Mouse (Mus musculus): ENCODE data around the gene Fam47e. TPM values are rescaled to one million over a fixed set of nuclear protein-coding genes. Genes with fewer than 3 reads are reported as not detected.

The Fam47e gene
- polyA plus RNA-seq, 1 experiment from 2014 or later = not detected

GRCm38 (mm10) chr5:92612756-92613155, 57.9 kb downstream of the Fam47e start:
- 88% methylated on average over 4 of the region's 4 CpGs for WGBS
- Histone ChIP-seq H3K27ac (no peak overlapping the region), H3K27me3 (ENCODE audit: insufficient read depth, poor library complexity, severe bottlenecking) (no peaks in the 10 kb centered on the region), H3K4me1 (no peaks in the 10 kb centered on the region), H3K36me3 (no peaks in the 10 kb centered on the region), H3K4me3 (no peak overlapping the region), H3K9me3 (no peaks in the 10 kb centered on the region)
- no peak for DNase-seq (ENCODE audit: low spot score)

GRCm38 (mm10) chr5:92621883-92622282, 67.0 kb downstream of the Fam47e start:
- Histone ChIP-seq H3K9me3 (no peaks in the 10 kb centered on the region), H3K4me3 (no peak overlapping the region), H3K4me1 (no peaks in the 10 kb centered on the region), H3K27ac (no peak overlapping the region), H3K36me3 (no peaks in the 10 kb centered on the region), H3K27me3 (ENCODE audit: insufficient read depth, poor library complexity, severe bottlenecking) (no peaks in the 10 kb centered on the region)
- WGBS = 89% methylated on average over 5 of the region's 5 CpGs
- DNase-seq (ENCODE audit: low spot score) = no peak

DNA sequence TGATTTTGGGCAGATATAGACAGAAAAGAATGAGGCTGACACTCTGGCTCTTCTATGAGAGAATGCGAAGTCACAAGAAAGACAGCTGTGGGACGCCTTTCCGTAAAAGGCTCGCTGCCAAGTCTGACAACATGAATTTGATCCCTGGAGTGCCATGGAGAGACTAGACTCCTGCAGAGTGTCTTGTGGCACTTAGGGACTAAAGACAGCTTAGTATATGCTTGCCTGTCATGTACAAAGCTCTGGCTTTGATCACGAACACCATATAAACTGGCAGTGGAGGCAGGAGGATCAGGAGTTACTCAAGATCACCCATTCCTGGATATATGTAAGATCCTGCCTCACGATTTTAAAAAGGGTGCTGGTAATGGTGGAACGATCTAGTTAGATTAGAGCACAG, 73.0 kb downstream of the Fam47e start:
- no peak overlapping the region for H3K4me3 ChIP-seq
- H3K27ac ChIP-seq = peak overlapping the region; percentile 78
- DNase-seq (ENCODE audit: low spot score) = peak; percentile 88
- H3K9me3 ChIP-seq = no peaks in the 10 kb centered on the region
- no peaks in the 10 kb centered on the region for H3K27me3 ChIP-seq (ENCODE audit: insufficient read depth, poor library complexity, severe bottlenecking)
- WGBS = 36% methylated on average over 7 of the region's 7 CpGs
- peaks cover 10% of the 10 kb centered on the region; the same call in 1 of the 2 replicates for H3K4me1 ChIP-seq
- no peaks in the 10 kb centered on the region for H3K36me3 ChIP-seq

- Histone ChIP-seq H3K4me1 (peaks cover 6% of the 10 kb centered on the region; the same call in 1 of the 2 replicates), H3K4me3 (no peak overlapping the region)
- 50% methylated on average over 4 of the region's 4 CpGs for WGBS
Measured at GRCm38 (mm10) chr5:92633526-92633925, 78.7 kb downstream of the Fam47e start.

DNA sequence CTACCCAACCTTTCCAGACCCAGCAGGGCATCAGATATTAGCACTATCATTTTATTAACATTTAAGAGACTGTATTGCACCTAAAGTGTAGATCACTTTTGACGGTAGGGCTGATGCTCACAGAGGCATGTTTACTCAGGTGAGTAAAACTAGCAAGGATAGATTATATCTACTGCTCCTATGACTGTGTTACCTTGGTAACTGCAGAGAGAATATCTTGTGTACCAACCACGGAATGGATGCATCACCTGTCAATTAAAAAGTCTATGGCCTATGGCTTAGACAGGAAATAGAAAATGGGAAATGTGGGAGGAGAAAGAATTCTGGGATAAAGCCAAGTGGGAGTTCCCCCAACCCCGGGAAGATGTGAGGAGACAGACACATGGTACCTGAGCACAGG, 80.0 kb downstream of the Fam47e start:
- H3K27me3 ChIP-seq (ENCODE audit: insufficient read depth, poor library complexity, severe bottlenecking) = no peaks in the 10 kb centered on the region
- peak; percentile 2 for DNase-seq (ENCODE audit: low spot score)
- H3K36me3 ChIP-seq = no peaks in the 10 kb centered on the region
- H3K4me1 ChIP-seq = no peaks in the 10 kb centered on the region
- no peak overlapping the region for H3K4me3 ChIP-seq
- no peaks in the 10 kb centered on the region for H3K9me3 ChIP-seq
- WGBS = 78% methylated on average over 3 of the region's 3 CpGs
- H3K27ac ChIP-seq = no peak overlapping the region

More at GRCm38 (mm10) chr5:92633526-92633925, 78.7 kb downstream of the Fam47e start:
- no peaks in the 10 kb centered on the region for H3K9me3 ChIP-seq
- no peaks in the 10 kb centered on the region for H3K36me3 ChIP-seq
- H3K27me3 ChIP-seq (ENCODE audit: insufficient read depth, poor library complexity, severe bottlenecking) = no peaks in the 10 kb centered on the region
- no peak overlapping the region for H3K27ac ChIP-seq
- no peak for DNase-seq (ENCODE audit: low spot score)

DNA sequence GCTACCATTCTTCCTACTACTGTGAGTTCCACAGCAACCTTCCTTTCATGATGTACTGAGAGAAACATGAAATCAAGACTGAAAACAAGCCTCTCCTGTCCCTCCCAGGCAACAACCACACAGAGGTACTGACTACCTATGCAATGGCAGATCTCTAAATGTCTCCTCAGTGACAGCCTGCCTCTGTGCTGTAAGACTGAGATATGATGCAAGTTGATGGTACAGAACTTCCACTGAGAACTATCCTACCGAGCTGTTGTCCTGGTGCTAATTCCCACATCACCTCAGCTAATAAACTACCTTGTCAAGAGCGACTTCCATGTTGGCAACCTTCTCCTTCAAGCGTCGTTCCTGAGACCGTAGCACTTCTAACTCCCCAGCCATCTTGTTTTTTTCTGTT, 81.0 kb downstream of the Fam47e start:
- Histone ChIP-seq H3K27ac (no peak overlapping the region), H3K27me3 (ENCODE audit: insufficient read depth, poor library complexity, severe bottlenecking) (no peaks in the 10 kb centered on the region), H3K4me3 (no peak overlapping the region), H3K4me1 (no peaks in the 10 kb centered on the region), H3K36me3 (no peaks in the 10 kb centered on the region), H3K9me3 (no peaks in the 10 kb centered on the region)
- DNase-seq (ENCODE audit: low spot score) = peak; percentile 56
- 87% methylated on average over 5 of the region's 5 CpGs for WGBS

GRCm38 (mm10) chr5:92640861-92641260, 86.0 kb downstream of the Fam47e start:
- H3K4me3 ChIP-seq = no peak overlapping the region
- no peaks in the 10 kb centered on the region for H3K9me3 ChIP-seq
- no peak overlapping the region for H3K27ac ChIP-seq
- no peaks in the 10 kb centered on the region for H3K36me3 ChIP-seq
- peak; percentile 42 for DNase-seq (ENCODE audit: low spot score)
- 81% methylated on average over 3 of the region's 3 CpGs for WGBS
- 0 out of 2 replicates have a peak, but pooled peaks cover 3% of the 10 kb centered on the region for H3K4me1 ChIP-seq
- no peaks in the 10 kb centered on the region for H3K27me3 ChIP-seq (ENCODE audit: insufficient read depth, poor library complexity, severe bottlenecking)

Other genes starting within 250 kb of the Fam47e start
- 33.2 and 39.5 TPM in 2 replicates for gene Sdad1, start 244.6 kb upstream of the Fam47e start, polyA plus RNA-seq (2016; fragmentation: Nextera tagmentation; extraction: Ambion mirVana)
- not detected in 2 replicates for gene Cxcl9, start 227.0 kb upstream of the Fam47e start, polyA plus RNA-seq (2016; fragmentation: Nextera tagmentation; extraction: Ambion mirVana)
- 19.8 and 37.7 TPM in 2 replicates for gene Art3, start 223.2 kb upstream of the Fam47e start, polyA plus RNA-seq (2016; fragmentation: Nextera tagmentation; extraction: Ambion mirVana)
- 0.64 TPM in 1 of 2 replicates, not detected in the other for gene Cxcl10, start 206.2 kb upstream of the Fam47e start, polyA plus RNA-seq (2016; fragmentation: Nextera tagmentation; extraction: Ambion mirVana)
- gene Nup54, start 119.8 kb upstream of the Fam47e start, polyA plus RNA-seq (2016; fragmentation: Nextera tagmentation; extraction: Ambion mirVana) = 52.8 and 60.8 TPM in 2 replicates
- gene Scarb2, start 48.2 kb upstream of the Fam47e start, polyA plus RNA-seq (2016; fragmentation: Nextera tagmentation; extraction: Ambion mirVana) = 8.3 and 12.1 TPM in 2 replicates
- gene Stbd1, start 48.0 kb downstream of the Fam47e start, polyA plus RNA-seq (2016; fragmentation: Nextera tagmentation; extraction: Ambion mirVana) = 45.2 and 75.6 TPM in 2 replicates
- gene Ccdc158, start 120.2 kb downstream of the Fam47e start, polyA plus RNA-seq (2016; fragmentation: Nextera tagmentation; extraction: Ambion mirVana) = 0.87 and 0.90 TPM in 2 replicates
- 11.4 and 11.6 TPM in 2 replicates for gene Shroom3, start 128.4 kb downstream of the Fam47e start, polyA plus RNA-seq (2016; fragmentation: Nextera tagmentation; extraction: Ambion mirVana)

Data from heart, embryonic 10.5 days (tissue).